Mouse (Mus musculus) neural tube, embryonic 10.5 days (tissue): ENCODE data around the gene Tnfrsf13c.

Experiments
- DNase-seq: peaks from one replicate; pipeline ENCODE4 v3.0.0-alpha.2; 2017; ENCODE audit warnings: low spot score; ENCODE audit errors: extremely low spot score

The Tnfrsf13c gene

DNA sequence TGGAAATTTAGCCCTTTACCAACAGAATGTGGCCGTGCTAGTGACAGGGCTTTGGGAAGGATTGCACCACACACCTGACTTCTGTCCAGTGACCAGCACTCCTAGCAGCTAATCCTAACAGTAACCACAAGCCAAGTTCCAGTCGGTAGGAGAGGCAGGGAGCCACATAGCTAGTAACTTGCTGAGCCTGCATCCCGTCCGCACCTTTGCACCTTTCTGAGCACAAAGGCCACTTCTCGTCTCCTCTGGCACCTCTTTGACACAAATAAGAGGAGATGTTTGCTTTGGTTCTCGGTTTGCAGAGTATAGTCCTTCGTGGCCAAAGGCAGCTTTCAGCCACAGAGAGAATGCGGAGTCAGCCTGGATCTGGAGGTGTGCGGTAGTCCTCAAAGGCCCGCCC is 39.5 kb downstream of the Tnfrsf13c start:
- DNase-seq, result no peak

DNA sequence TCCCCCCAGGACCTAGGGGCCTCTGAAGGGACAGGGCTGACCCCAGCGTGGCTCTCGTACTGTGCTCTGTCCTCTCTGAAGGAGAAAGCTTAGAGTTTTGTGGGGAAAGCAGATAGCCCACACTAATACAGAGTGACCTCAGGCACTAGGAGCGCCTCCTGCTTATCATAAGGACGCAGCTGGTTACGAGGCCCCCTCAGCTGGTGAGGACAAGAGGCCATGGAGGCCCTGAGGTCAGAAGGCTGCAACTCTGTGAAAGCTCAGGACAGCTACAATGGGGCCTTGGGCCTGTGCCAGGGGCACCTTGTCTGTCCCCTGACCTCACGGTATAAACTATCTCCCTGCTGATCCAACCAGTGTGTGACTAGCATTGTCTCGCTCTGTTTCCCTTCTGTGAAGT is 40.0 kb downstream of the Tnfrsf13c start:
- no peak for DNase-seq

- no peak for DNase-seq
Observed at GRCm38 (mm10) chr15:82183596-82183995, 40.6 kb downstream of the Tnfrsf13c start.

GRCm38 (mm10) chr15:82182311-82182710 is 41.9 kb downstream of the Tnfrsf13c start:
- no peak for DNase-seq

- DNase-seq, result no peak
Observed at GRCm38 (mm10) chr15:82181131-82181530, 43.0 kb downstream of the Tnfrsf13c start.

DNA sequence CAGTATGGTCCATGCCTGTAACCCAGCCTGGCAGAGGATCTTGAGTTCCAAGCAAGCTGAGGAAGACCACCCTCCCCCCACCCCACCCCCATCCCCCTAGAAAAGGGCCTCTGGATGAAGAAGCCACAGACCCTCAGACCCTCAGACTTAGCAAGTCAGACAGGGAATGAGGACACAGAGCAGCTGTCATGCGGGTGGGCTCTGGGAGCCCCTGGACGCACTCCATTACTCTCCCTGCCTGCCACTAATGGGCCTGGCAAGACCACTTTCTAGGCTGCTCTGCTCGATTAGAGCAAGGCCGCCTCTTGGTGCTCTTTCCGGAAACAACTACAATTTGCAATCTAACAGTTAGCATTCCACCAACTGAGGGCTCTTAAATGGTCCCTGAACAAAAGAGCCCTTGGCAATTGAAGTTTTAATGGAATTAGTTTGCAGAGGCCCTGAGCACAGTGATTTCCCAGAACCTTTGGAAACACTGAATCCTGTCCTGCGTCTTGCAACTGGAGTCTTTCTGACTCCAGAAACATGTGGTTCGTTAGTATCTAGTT is 46.4 kb downstream of the Tnfrsf13c start:
- no peak for DNase-seq

DNA sequence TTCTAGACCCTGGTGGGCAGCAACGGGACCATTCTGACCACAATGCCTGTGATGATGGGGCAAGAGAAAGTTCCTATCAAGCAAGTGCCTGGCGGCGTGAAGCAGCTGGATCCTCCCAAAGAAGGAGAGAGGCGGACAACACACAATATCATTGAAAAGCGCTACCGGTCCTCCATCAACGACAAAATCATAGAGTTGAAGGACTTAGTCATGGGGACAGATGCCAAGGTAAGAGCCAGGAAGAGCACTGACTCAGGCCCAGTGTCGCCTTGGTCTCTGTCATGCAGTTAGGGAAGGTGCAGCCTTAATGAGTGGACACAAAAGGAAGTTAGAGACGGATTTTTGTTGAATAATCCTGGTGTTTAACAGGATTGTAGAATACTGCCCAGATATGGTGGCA is 49.1 kb downstream of the Tnfrsf13c start:
- DNase-seq, result no peak

- no peak for DNase-seq
Observed at GRCm38 (mm10) chr15:82172648-82173047, 51.5 kb downstream of the Tnfrsf13c start.
